Mouse (Mus musculus) kidney, postnatal 25 days (tissue): ENCODE results near the gene Gm15097.
"Not testable (repeated sequence)": the region's sequence is repeated elsewhere in the genome, so short reads cannot be mapped to it uniquely, and the experiment has no call there.

ENCODE experiments used
- DNase-seq, 2 experiments: peaks; one replicate each; pipeline ENCODE4 v3.0.0; 2021; ENCODE audit warnings: mixed read lengths in 2 of 2

Gene Gm15097

DNA sequence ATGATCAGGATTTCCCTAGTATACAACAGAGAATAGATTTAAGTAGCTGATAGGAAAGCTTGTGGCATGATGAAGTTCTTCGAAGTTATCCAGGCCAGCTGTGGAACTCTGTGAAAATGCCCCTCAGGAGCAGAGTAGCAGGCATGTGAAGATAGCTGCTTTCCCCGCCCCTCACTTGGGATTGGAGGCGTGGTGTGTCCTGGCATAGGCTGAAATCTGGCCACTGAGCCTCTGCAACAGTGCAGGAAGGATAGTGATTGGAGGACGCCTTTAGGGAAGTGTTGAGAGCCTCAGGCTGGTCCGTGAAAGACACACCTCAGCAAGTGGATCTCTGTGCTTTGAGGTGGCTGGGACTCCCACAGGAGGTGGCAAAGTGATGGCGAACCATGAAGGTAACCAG is at the start of gene Gm15097:
Gm15097 (plus strand) TSS at position 301 of the 400 bp plus-strand sequence.
- DNase-seq: not testable (repeated sequence)

DNA sequence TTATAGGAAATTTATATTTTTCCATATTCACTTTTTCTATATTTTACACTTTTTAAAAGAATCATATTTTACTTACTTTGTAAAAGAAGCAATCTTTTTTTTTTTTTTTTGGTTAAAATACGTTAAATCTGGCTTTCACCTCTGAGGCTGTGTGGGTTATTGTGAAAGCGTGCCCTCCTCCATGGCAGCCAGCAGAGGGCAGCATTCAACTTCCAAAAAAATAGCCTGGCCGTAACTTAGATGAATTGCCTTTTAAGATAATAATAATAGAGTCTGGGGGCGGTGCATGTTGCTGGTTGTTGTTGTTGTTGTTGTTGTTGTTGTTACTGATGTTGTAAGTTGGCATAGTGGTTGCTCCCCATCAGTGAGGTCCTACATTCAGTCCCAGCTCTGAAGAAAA is 21.4 kb upstream of the Gm15097 start:
- DNase-seq: peak; percentile 1 to 39

GRCm38 (mm10) chrX:149811178-149811577 is 26.9 kb downstream of the Gm15097 start:
- peak in 1 of 2 experiments; percentile 31 for DNase-seq
